Mouse (Mus musculus) stomach, embryonic 16.5 days (tissue): ENCODE results near the gene Nova2. TPM values are rescaled to one million over a fixed set of nuclear protein-coding genes. Genes with fewer than 3 reads are reported as not detected.

Source experiments
- ATAC-seq: fragments of 200-750 bp; cut with Nextera tagmentation; 2 replicates; pipeline ENCODE4 v1.8.0; 2017; ENCODE audit warnings: moderate number of reproducible peaks, moderate TSS enrichment; ENCODE audit not compliant: insufficient read depth, low FRiP score
- H3K27ac ChIP-seq: fragments of 300-500 bp; sonication (generic); 2 replicates; pipeline ENCODE4 v1.5.1; 2014; ENCODE audit warnings: low read length
- H3K27me3 ChIP-seq: fragments of 300-500 bp; sonication (generic); 2 replicates; pipeline ENCODE4 v1.6.1; 2014; ENCODE audit warnings: low read length, control low read depth, mixed read lengths; ENCODE audit not compliant: control insufficient read depth, insufficient read depth
- H3K36me3 ChIP-seq: fragments of 300-500 bp; sonication (generic); 2 replicates; pipeline ENCODE4 v1.6.1; 2014; ENCODE audit warnings: low read length; ENCODE audit not compliant: control insufficient read depth, insufficient read depth
- H3K4me1 ChIP-seq: fragments of 300-500 bp; sonication (generic); 2 replicates; pipeline ENCODE4 v1.6.1; 2014; ENCODE audit warnings: low read length, control low read depth, mixed read lengths; ENCODE audit not compliant: control insufficient read depth, insufficient read depth
- H3K4me2 ChIP-seq: fragments of 300-500 bp; sonication (generic); 2 replicates; pipeline ENCODE4 v1.6.1; 2014; ENCODE audit warnings: low read depth, low read length, mixed read lengths
- H3K4me3 ChIP-seq: fragments of 300-500 bp; sonication (generic); replicated peaks from 2 replicates; pipeline ENCODE4 v1.5.1; 2014; ENCODE audit warnings: mild to moderate bottlenecking, low read length
- H3K9ac ChIP-seq: fragments of 300-500 bp; sonication (generic); 2 replicates; pipeline ENCODE4 v1.6.1; 2014; ENCODE audit warnings: low read length
- H3K9me3 ChIP-seq: fragments of 300-500 bp; sonication (generic); replicated peaks from 2 replicates; pipeline ENCODE4 v1.6.1; 2016; ENCODE audit warnings: low read length, control low read depth; ENCODE audit not compliant: control insufficient read depth
- WGBS: fragments of 180-500 bp; shearing (Covaris S2); extraction: QIAGEN DNeasy Blood & Tissue Kit; methylation state at CpG from one replicate; pipeline ENCODE4 v1.1.7; 2014; 5-methylcytosine and 5-hydroxymethylcytosine counted together
- polyA plus RNA-seq: library from polyadenylated mRNA; unstranded; fragments of >200 nt; fragmentation: Nextera tagmentation; extraction: Ambion mirVana; gene quantifications from 2 replicates; pipeline ENCODE4 v1.2.1, GENCODE M21; 2015

The Nova2 gene
- polyA plus RNA-seq, 1 experiment from 2014 or later: 0.62 TPM

DNA sequence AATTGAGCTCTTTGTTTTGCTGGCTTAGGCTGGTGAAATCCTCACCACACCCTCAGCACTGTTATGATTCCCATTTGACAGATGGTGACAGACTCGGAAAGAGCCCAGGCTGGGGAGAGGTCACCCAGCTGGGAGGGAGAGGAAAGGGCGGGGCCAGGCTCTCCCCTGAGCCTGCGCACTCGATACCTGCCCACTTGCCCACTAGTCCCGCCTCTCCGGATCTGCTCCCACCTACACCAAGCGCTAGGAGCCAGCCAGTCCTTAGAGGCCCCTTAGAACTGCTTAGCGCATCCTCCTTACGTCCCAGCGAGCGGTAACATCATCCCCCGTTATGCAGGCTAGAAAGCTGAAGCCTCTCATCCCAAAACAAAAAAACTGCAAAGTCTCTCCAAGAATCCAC is 4.6 kb upstream of the Nova2 start:
- Histone ChIP-seq H3K9ac (0 out of 2 replicates have a peak overlapping the region, but pooled peaks have one; percentile 11), H3K9me3 (no peaks in the 10 kb centered on the region), H3K4me2 (peak overlapping the region; percentile 31; the same call in 1 of the 2 replicates), H3K27ac (no peak overlapping the region), H3K27me3 (peaks cover 21% of the 10 kb centered on the region), H3K4me1 (peaks cover 13% of the 10 kb centered on the region), H3K4me3 (no peak overlapping the region), H3K36me3 (no peaks in the 10 kb centered on the region)
- ATAC-seq: peak; percentile 35; the same call in 1 of the 2 replicates
- 4% methylated on average over 12 of the region's 12 CpGs for WGBS

DNA sequence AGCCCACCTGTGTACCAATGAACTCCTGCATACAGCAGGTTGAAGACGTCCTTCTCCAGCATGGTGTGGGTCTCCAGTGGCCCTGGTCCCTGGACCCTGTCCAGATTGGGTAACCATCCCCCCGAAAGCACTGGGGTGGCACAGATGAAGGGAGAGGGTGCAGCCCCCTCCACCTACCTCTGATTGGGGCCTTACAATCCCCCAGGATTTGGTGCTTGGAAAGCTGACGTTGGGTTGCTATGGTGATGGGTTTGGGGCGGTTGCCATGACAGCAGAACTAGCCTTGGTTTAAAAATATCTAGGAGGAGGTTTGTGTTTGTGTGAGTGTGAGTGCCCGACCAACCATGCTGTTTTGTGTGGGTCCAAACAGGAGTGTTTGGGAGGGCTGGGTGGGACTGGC is 2.9 kb upstream of the Nova2 start:
- ATAC-seq: no peak
- no peaks in the 10 kb centered on the region for H3K9me3 ChIP-seq
- no peak overlapping the region for H3K27ac ChIP-seq
- no peak overlapping the region for H3K9ac ChIP-seq
- WGBS: 52% methylated on average over 5 of the region's 5 CpGs
- no peak overlapping the region for H3K4me2 ChIP-seq
- H3K27me3 ChIP-seq: peaks cover 31% of the 10 kb centered on the region
- H3K36me3 ChIP-seq: no peaks in the 10 kb centered on the region
- peaks cover 16% of the 10 kb centered on the region for H3K4me1 ChIP-seq
- no peak overlapping the region for H3K4me3 ChIP-seq

DNA sequence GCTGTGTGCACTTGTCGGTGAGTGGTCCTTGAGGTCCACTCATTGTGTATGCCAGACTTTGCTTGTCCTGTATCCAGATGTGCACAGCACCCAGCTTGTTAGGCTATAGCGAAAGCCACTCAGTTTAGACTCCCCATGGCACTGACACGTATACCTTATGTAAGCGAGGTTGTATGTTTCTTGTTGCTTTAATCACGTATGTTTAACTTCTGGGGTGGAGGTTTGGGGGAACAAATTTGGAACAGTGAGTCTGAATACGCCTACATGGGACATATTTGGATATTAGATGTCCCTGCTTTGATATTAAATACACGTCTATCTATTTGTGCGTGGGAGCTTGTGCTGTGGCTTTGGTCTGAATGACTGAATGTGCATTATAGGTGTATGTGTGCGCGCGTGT is 2.4 kb upstream of the Nova2 start:
- Histone ChIP-seq H3K4me1 (peaks cover 16% of the 10 kb centered on the region), H3K4me3 (no peak overlapping the region), H3K27ac (no peak overlapping the region), H3K36me3 (no peaks in the 10 kb centered on the region), H3K27me3 (peaks cover 31% of the 10 kb centered on the region), H3K9me3 (no peaks in the 10 kb centered on the region), H3K9ac (no peak overlapping the region), H3K4me2 (no peak overlapping the region)
- ATAC-seq: no peak
- 78% methylated on average over 11 of the region's 11 CpGs for WGBS

DNA sequence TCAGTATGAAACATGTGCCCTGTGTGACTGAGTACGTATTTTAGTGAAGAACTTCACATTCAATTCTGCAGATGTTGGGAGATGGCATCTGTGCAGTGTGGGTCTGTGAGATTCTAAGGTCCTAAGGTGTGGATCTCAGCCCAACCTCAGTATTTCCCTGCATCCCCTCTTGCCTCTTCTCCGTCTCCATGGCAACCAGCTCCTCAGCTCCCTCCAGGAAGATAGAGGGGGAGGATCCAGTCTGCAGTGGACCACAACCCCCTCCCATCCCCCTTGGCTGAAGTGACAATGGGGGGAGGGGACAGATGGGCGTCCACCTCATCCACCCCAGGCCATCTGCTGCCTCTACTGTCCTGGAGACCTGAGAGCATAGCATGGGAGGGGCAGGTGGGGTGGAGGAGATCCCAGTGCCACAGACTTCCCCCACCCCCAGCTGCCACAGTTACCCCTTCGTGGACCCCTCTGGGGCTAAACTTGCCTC is 1.9 kb upstream of the Nova2 start:
- WGBS: 28% methylated on average over 4 of the region's 4 CpGs
- Histone ChIP-seq H3K27ac (no peak overlapping the region), H3K27me3 (peaks cover 31% of the 10 kb centered on the region)

DNA sequence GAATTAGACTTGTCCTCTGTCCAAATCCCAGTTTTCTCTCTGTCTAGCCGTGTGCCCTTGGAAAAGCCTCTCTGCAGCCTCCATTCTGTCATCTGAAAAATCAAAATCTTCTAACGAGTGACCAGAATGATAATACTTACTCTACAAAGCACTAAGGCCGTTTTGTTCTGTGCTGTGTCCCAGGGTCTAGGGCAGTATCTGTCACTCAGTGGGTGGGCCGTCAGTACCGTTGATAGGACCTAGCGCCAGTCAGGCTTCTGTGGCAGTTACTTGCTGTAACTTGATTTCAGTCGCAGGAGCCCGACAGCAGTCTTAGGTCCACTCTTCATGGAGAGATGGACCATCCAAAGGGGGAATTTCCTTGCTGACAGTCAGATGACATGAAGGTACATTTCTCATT is 1.4 kb upstream of the Nova2 start:
- H3K9me3 ChIP-seq: no peaks in the 10 kb centered on the region
- H3K4me1 ChIP-seq: peaks cover 16% of the 10 kb centered on the region
- H3K27ac ChIP-seq: no peak overlapping the region
- ATAC-seq: no peak
- H3K36me3 ChIP-seq: no peaks in the 10 kb centered on the region
- H3K9ac ChIP-seq: no peak overlapping the region
- H3K4me2 ChIP-seq: no peak overlapping the region
- H3K27me3 ChIP-seq: peaks cover 31% of the 10 kb centered on the region
- WGBS: 14% methylated on average over 8 of the region's 8 CpGs
- no peak overlapping the region for H3K4me3 ChIP-seq

More for the DNA sequence above, 1.9 kb upstream of the Nova2 start:
- no peak overlapping the region for H3K4me2 ChIP-seq
- no peak overlapping the region for H3K9ac ChIP-seq
- H3K4me1 ChIP-seq: peaks cover 16% of the 10 kb centered on the region
- no peaks in the 10 kb centered on the region for H3K9me3 ChIP-seq
- no peak overlapping the region for H3K4me3 ChIP-seq
- ATAC-seq: no peak
- no peaks in the 10 kb centered on the region for H3K36me3 ChIP-seq

DNA sequence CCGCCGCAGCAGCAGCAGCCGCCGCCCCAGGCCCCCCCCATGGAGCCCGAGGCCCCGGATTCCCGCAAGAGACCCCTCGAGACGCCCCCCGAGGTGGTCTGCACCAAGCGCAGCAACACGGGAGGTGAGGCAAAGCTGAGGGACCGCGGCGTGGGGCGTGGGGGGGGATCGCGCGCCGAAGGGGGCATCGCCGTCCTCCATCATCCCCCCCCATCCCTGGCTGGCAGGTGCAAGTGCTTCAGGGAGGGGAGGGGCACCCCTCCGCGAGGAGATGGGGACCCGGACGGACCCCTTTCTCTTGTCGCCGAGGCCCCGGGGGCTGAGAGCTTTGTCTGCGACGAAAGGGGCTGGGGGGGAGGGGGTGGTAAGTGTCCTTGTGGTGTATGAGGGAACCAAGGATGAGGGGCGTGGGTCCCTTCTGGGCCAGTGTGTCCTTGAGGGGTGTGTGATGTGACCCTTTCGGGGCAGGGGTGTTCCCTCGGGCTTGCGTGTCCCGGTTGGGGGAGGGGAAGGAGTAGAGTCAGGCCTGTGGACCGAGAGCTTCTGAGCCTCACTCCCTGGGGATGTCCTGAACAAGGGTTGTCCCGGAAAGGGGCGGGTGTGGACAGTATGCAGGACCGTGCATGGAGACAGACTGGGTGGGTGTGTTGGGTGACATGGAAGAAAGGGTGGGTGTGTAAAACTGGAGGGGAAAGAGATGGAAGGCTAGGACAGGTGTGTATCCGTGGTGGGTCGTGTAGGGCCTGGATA is 528 bp downstream of the Nova2 start:
- H3K27me3 ChIP-seq: peaks cover 31% of the 10 kb centered on the region
- 3% methylated on average over 33 of the region's 42 CpGs for WGBS
- no peak for ATAC-seq
- H3K9me3 ChIP-seq: no peaks in the 10 kb centered on the region
- H3K27ac ChIP-seq: no peak overlapping the region
- H3K4me1 ChIP-seq: peaks cover 14% of the 10 kb centered on the region
- peak overlapping the region; percentile 92 for H3K4me2 ChIP-seq
- no peaks in the 10 kb centered on the region for H3K36me3 ChIP-seq
- peak overlapping the region; percentile 54 for H3K4me3 ChIP-seq
- peak overlapping the region; percentile 78 for H3K9ac ChIP-seq

DNA sequence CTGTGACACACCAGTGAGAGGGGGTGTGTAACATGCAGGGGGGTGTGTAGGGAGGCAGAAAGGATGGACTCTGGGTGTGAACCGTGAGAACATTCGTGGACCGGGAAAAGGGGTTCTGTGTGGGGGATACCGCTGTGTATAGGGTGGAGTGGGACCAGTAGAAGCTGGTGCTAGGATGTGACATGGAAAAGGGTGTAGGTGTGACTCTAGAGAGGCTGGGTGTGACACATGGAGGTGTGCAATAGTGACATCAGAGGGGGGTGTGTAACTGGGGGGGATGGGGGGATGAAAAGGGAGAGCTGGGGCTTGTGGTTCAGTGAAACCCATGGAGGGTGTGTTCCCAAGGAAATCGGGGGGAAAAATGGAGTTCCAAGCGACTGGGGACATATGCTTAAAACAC is 1.2 kb downstream of the Nova2 start:
- H3K4me1 ChIP-seq: peaks cover 11% of the 10 kb centered on the region
- H3K9ac ChIP-seq: no peak overlapping the region; the same call in 1 of the 2 replicates
- no peaks in the 10 kb centered on the region for H3K9me3 ChIP-seq
- no peaks in the 10 kb centered on the region for H3K36me3 ChIP-seq
- H3K27me3 ChIP-seq: peaks cover 31% of the 10 kb centered on the region
- no peak overlapping the region for H3K27ac ChIP-seq
- 52% methylated on average over 6 of the region's 6 CpGs for WGBS
- H3K4me2 ChIP-seq: peak overlapping the region; percentile 20; the same call in 1 of the 2 replicates
- peak overlapping the region; percentile 54 for H3K4me3 ChIP-seq
- no peak for ATAC-seq

DNA sequence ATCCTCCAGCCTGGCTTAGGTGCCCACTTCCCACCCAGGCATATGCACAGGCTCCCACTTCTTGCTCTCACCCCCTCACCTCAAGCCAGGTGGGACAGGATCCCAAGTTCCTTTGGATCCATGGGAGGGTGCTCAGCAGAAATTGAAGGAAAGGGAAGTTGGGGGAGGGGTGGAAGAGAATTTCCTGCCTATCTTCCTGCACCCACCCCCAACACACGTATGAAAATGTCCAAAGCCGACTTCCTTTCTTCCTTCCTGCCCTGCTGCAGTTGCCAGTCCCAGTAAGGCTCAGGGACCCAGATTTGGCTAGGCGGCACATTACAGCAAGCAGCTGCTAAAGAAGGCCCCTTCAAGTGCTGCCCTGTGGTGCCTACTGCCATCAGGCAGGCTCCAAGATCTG is 2.1 kb downstream of the Nova2 start:
- Histone ChIP-seq H3K4me2 (no peak overlapping the region), H3K4me1 (peaks cover 11% of the 10 kb centered on the region), H3K9me3 (no peaks in the 10 kb centered on the region), H3K4me3 (no peak overlapping the region), H3K27me3 (peaks cover 29% of the 10 kb centered on the region), H3K36me3 (no peaks in the 10 kb centered on the region), H3K9ac (no peak overlapping the region), H3K27ac (no peak overlapping the region)
- 33% methylated on average over 3 of the region's 3 CpGs for WGBS
- no peak for ATAC-seq

DNA sequence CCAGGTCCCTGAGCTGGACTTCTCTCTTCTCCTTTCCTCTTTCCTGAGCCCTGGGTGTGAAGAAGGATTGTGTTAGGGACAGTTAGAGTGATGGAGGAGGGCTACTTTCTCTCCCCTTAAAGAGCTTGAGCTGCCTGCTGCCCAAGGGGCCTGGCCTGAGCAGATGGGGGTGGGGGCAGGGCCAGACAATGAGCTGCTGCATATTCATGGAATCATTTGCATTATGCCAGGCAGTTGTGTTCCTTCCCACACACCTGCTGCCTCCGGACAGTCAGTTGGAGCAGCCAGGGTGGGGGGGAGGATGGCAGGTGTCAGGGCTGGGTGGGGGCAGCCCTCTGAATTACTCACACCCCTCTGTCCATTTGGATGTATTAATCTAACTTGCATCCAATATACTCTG is 16.7 kb downstream of the Nova2 start:
- H3K4me3 ChIP-seq: no peak overlapping the region
- 28% methylated on average over 1 of the region's 1 CpGs for WGBS
- no peak overlapping the region for H3K4me2 ChIP-seq

More for the DNA sequence above, 16.7 kb downstream of the Nova2 start:
- no peak overlapping the region for H3K9ac ChIP-seq
- peaks cover 4% of the 10 kb centered on the region; the same call in 1 of the 2 replicates for H3K27me3 ChIP-seq
- H3K36me3 ChIP-seq: no peaks in the 10 kb centered on the region
- no peak overlapping the region for H3K27ac ChIP-seq
- H3K9me3 ChIP-seq: no peaks in the 10 kb centered on the region
- no peak for ATAC-seq
- no peaks in the 10 kb centered on the region for H3K4me1 ChIP-seq
